Mouse (Mus musculus): ENCODE results near the gene Slc47a1. TPM values are rescaled to one million over a fixed set of nuclear protein-coding genes. Genes with fewer than 3 reads are reported as not detected.

Gene Slc47a1
- polyA plus RNA-seq, 1 experiment from 2014 or later = not detected

DNA sequence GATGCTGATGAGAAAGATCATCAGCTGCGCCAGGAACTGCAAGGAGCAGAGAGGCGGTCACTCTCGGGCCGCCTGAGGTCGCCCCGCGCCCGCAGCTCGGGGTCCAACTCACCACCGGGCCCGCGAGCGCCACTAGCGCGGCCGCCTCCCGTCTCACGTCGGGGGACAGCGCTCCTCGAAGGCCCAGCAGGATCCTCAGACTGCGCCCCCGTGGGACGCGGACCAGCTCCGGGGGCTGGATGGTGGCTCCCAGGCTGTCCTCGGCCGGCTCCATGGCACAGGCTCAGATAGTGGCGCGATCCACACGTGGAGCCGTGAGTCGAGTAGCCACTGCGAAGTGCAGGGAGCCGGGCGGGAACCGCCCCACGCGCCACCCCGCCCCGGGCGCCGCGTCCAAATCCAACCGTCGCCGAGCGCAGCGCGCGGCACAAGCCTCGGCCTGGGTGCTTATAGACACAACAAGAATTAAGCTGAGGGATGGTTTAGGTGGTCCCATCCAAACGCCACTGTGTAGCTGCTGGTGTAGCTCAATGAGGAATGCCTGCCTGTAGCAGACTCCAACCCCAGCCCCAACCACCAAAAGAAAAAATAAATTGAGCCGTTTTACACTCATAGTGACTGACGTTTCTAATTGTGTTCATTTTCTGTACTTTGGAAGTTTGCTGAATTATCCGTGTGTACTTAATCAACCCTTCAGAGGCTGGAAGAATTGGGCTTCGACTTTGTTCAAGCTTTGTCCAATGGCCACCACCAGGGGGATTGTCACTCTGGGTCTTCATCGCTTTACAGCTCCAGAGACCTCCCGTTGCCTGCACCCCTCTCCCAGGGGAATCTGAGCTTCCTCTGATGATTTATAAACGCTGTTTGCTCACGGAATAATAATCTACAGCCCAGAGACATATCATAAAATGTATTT lies 35.4 kb downstream of the Slc47a1 start, which contains the start of gene Slc47a2:
Gene Slc47a2, minus strand, starts transcription at position 356 of the 916 bp plus-strand sequence.
- DNase-seq (peak; percentile 70), ATAC-seq (ENCODE audit: low FRiP score, low TSS enrichment) (no peak)
- Histone ChIP-seq H3K4me1 (ENCODE audit: control insufficient read depth, insufficient read depth, low read length) (peaks cover 5% of the 10 kb centered on the region; the same call in 1 of the 2 replicates), H3K4me3 (replicated peaks; ENCODE audit: low read depth, low read length) (peak within 1 kb of the TSS; percentile 38), H3K27me3 (ENCODE audit: control insufficient read depth, insufficient read depth, low read length) (peaks cover 28% of the 10 kb centered on the region), H3K4me2 (ENCODE audit: low read length) (peak within 1 kb of the TSS; percentile 62), H3K27ac (replicated peaks; ENCODE audit: low read depth, low read length) (no peak within 1 kb of the TSS), H3K9ac (replicated peaks; ENCODE audit: low read length) (peak within 1 kb of the TSS; percentile 43; the same call in 1 of the 2 replicates), H3K9me3 (ENCODE audit: control insufficient read depth, low read length) (no peaks in the 10 kb centered on the region), H3K36me3 (ENCODE audit: control insufficient read depth, insufficient read depth, low read length) (no peaks in the 10 kb centered on the region)
- 4% methylated on average over 61 of the region's 61 CpGs for WGBS

DNA sequence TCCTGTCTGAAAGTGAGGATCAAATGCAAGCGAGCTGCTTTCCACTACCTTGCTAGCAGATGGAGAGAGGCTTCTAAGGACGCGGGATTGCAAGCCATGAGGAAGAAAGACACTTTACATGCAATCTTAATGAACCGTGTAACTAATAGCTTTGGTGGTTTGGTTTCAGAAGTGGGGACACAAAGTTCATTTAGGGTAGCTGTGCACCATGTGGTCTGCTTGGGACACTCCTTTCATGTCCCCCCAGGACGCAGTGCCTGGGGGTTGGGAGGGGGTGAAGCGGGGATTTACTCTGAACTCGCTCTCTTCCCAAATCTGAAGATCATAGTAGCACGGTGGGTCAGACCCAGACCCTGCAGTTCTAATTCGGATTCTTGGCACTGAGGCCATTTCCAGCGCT lies 36.2 kb downstream of the Slc47a1 start:
- H3K9ac ChIP-seq (replicated peaks; ENCODE audit: low read length) = no peak overlapping the region
- no peaks in the 10 kb centered on the region for H3K36me3 ChIP-seq (ENCODE audit: control insufficient read depth, insufficient read depth, low read length)
- no peak overlapping the region for H3K27ac ChIP-seq (replicated peaks; ENCODE audit: low read depth, low read length)
- 17% methylated on average over 10 of the region's 10 CpGs for WGBS
- no peak for ATAC-seq (ENCODE audit: low FRiP score, low TSS enrichment)
- peak overlapping the region; percentile 62 for H3K4me2 ChIP-seq (ENCODE audit: low read length)
- peak overlapping the region; percentile 38 for H3K4me3 ChIP-seq (replicated peaks; ENCODE audit: low read depth, low read length)
- H3K27me3 ChIP-seq (ENCODE audit: control insufficient read depth, insufficient read depth, low read length) = peaks cover 28% of the 10 kb centered on the region
- no peaks in the 10 kb centered on the region for H3K9me3 ChIP-seq (ENCODE audit: control insufficient read depth, low read length)
- peak; percentile 5 for DNase-seq
- H3K4me1 ChIP-seq (ENCODE audit: control insufficient read depth, insufficient read depth, low read length) = peaks cover 5% of the 10 kb centered on the region; the same call in 1 of the 2 replicates

DNA sequence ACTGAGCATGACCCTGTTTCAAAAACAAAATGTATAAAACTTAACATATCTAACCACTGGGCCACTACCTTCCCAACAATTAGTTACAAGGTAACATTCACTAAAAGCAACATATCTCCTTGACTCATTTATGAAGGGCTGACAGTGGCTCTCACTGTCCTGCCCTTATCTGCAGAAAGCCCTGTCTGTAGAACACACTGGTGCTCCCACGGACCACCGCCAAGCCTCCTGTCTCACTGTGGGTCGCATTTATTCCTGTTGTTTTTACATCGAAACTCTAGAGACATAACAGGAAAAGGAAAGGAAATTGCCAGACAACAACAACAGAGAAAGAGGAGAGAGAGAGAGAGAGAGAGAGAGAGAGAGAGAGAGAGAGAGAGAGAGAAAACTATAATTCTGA lies 36.9 kb downstream of the Slc47a1 start:
- ATAC-seq (ENCODE audit: low FRiP score, low TSS enrichment) (no peak), DNase-seq (no peak)
- H3K4me1 ChIP-seq (ENCODE audit: control insufficient read depth, insufficient read depth, low read length) = peaks cover 5% of the 10 kb centered on the region; the same call in 1 of the 2 replicates
- H3K4me2 ChIP-seq (ENCODE audit: low read length) = no peak overlapping the region
- H3K9me3 ChIP-seq (ENCODE audit: control insufficient read depth, low read length) = no peaks in the 10 kb centered on the region
- H3K36me3 ChIP-seq (ENCODE audit: control insufficient read depth, insufficient read depth, low read length) = no peaks in the 10 kb centered on the region
- 89% methylated on average over 4 of the region's 4 CpGs for WGBS
- no peak overlapping the region for H3K4me3 ChIP-seq (replicated peaks; ENCODE audit: low read depth, low read length)
- H3K9ac ChIP-seq (replicated peaks; ENCODE audit: low read length) = no peak overlapping the region
- H3K27me3 ChIP-seq (ENCODE audit: control insufficient read depth, insufficient read depth, low read length) = peaks cover 28% of the 10 kb centered on the region
- no peak overlapping the region for H3K27ac ChIP-seq (replicated peaks; ENCODE audit: low read depth, low read length)

DNA sequence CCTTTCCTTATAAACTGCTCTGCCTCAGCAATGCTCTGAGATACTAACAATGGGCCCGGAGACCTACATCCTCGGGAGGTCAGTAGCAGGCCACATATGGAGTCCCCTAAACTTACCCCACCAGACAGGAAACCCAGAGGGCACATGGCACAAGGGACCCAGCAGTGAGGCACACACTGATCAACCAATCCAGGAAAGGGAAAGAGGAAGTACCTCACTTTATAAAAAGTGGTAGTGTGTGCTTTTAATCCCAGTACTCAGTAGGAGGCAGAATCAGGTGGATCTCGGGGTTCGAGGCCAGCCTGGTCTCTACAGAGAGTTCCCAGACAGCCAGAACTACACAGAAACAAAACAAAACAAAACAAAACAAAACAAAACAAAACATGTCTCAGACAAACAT lies 37.8 kb downstream of the Slc47a1 start:
- Histone ChIP-seq H3K27me3 (ENCODE audit: control insufficient read depth, insufficient read depth, low read length) (peaks cover 28% of the 10 kb centered on the region), H3K36me3 (ENCODE audit: control insufficient read depth, insufficient read depth, low read length) (no peaks in the 10 kb centered on the region), H3K9me3 (ENCODE audit: control insufficient read depth, low read length) (no peaks in the 10 kb centered on the region; the same call in 1 of the 2 replicates), H3K4me3 (replicated peaks; ENCODE audit: low read depth, low read length) (no peak overlapping the region), H3K4me2 (ENCODE audit: low read length) (no peak overlapping the region), H3K4me1 (ENCODE audit: control insufficient read depth, insufficient read depth, low read length) (peaks cover 5% of the 10 kb centered on the region; the same call in 1 of the 2 replicates), H3K27ac (replicated peaks; ENCODE audit: low read depth, low read length) (no peak overlapping the region), H3K9ac (replicated peaks; ENCODE audit: low read length) (no peak overlapping the region)
- WGBS = 87% methylated on average over 4 of the region's 4 CpGs
- DNase-seq (no peak), ATAC-seq (ENCODE audit: low FRiP score, low TSS enrichment) (no peak)

GRCm38 (mm10) chr11:61337586-61337985 lies 40.6 kb downstream of the Slc47a1 start:
- whole genome bisulfite sequencing = 74% methylated on average over 10 of the region's 10 CpGs
- Histone ChIP-seq H3K27me3 (ENCODE audit: control insufficient read depth, insufficient read depth, low read length) (peaks cover 17% of the 10 kb centered on the region), H3K4me3 (replicated peaks; ENCODE audit: low read depth, low read length) (no peak overlapping the region), H3K36me3 (ENCODE audit: control insufficient read depth, insufficient read depth, low read length) (no peaks in the 10 kb centered on the region), H3K9ac (replicated peaks; ENCODE audit: low read length) (no peak overlapping the region), H3K4me1 (ENCODE audit: control insufficient read depth, insufficient read depth, low read length) (peaks cover 3% of the 10 kb centered on the region; the same call in 1 of the 2 replicates), H3K9me3 (ENCODE audit: control insufficient read depth, low read length) (no peaks in the 10 kb centered on the region; the same call in 1 of the 2 replicates), H3K4me2 (ENCODE audit: low read length) (no peak overlapping the region), H3K27ac (replicated peaks; ENCODE audit: low read depth, low read length) (no peak overlapping the region)
- DNase-seq = no peak
- no peak for ATAC-seq (ENCODE audit: low FRiP score, low TSS enrichment)

DNA sequence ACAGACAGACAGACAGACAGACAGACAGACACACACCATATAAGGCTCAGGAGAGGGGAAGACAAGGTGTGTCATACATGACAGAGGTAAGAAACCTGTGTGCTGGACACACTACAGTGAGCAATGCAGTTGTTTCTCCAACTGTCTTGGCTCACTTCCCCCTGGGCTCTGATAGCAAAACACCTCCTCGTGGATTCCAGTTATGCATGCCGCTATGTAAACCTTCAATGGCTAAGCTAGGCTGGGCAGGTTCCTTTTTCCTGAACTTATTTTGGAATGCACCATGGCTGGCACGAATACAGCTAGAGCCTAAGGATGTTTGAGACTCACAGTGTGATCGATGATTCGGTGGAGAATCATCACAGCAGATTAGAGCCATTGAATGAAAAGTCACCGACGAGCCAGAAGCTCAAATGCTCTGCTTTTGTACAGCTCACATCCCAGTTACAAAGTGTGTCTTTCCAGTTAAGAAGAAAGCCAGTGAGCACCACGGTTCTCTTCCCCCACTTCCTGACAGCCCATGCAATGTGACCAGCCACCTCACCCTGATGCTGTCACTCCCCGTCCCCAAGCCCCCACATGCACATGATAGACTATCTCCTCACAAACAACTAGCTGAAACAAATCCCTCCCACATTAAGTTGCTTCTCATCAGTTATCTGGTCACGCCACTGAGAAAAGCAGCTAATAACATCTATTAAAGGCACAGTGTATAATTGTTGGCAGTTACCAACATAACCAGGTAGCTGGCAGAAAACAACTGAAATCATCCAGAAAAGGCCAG lies 57.0 kb downstream of the Slc47a1 start:
- no peak for ATAC-seq (ENCODE audit: low FRiP score, low TSS enrichment)
- no peaks in the 10 kb centered on the region for H3K9me3 ChIP-seq (ENCODE audit: control insufficient read depth, low read length)
- WGBS = 66% methylated on average over 10 of the region's 10 CpGs
- no peaks in the 10 kb centered on the region for H3K4me1 ChIP-seq (ENCODE audit: control insufficient read depth, insufficient read depth, low read length)
- no peaks in the 10 kb centered on the region for H3K36me3 ChIP-seq (ENCODE audit: control insufficient read depth, insufficient read depth, low read length)
- H3K27ac ChIP-seq (replicated peaks; ENCODE audit: low read depth, low read length) = no peak overlapping the region
- no peak overlapping the region for H3K9ac ChIP-seq (replicated peaks; ENCODE audit: low read length)
- DNase-seq = no peak
- no peak overlapping the region for H3K4me2 ChIP-seq (ENCODE audit: low read length)
- H3K4me3 ChIP-seq (replicated peaks; ENCODE audit: low read depth, low read length) = no peak overlapping the region
- no peaks in the 10 kb centered on the region for H3K27me3 ChIP-seq (ENCODE audit: control insufficient read depth, insufficient read depth, low read length)

DNA sequence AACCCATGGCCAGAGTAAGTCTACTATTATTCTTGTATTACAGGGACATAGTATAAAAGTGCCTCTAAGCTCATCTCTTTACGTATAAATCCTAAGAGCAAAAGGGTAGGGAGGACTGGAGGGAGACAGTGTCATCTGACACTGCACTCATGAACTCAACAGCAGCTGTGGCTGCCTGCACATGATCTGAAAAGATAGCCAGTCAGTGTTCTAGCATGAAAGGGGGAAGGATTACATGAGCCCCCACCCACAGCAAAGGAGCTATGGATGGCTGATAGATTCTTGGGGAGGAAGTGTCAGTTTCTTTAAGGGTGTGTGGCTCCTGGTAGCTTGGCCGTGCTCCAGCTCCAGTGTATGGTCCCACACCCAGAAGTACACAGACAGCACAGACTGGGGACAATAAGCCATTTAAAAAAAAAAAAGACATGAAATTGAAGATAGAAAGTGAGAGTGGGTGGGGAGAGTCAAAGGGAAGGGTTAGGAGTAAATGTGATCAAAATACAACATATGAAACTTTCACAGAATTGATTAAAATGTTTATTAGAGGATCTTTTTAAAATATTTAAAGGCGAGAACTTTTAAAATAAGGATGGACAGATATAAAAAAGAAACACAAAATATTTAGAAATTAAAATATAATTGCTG lies 58.1 kb downstream of the Slc47a1 start:
- Histone ChIP-seq H3K9me3 (ENCODE audit: control insufficient read depth, low read length) (no peaks in the 10 kb centered on the region), H3K27ac (replicated peaks; ENCODE audit: low read depth, low read length) (no peak overlapping the region), H3K9ac (replicated peaks; ENCODE audit: low read length) (no peak overlapping the region), H3K36me3 (ENCODE audit: control insufficient read depth, insufficient read depth, low read length) (no peaks in the 10 kb centered on the region), H3K4me1 (ENCODE audit: control insufficient read depth, insufficient read depth, low read length) (no peaks in the 10 kb centered on the region), H3K4me2 (ENCODE audit: low read length) (no peak overlapping the region), H3K27me3 (ENCODE audit: control insufficient read depth, insufficient read depth, low read length) (no peaks in the 10 kb centered on the region), H3K4me3 (replicated peaks; ENCODE audit: low read depth, low read length) (no peak overlapping the region)
- DNase-seq (no peak), ATAC-seq (ENCODE audit: low FRiP score, low TSS enrichment) (no peak)
- WGBS = 78% methylated on average over 3 of the region's 3 CpGs

GRCm38 (mm10) chr11:61319233-61319922 lies 58.8 kb downstream of the Slc47a1 start:
- DNase-seq (no peak), ATAC-seq (ENCODE audit: low FRiP score, low TSS enrichment) (no peak)
- Histone ChIP-seq H3K4me3 (replicated peaks; ENCODE audit: low read depth, low read length) (no peak overlapping the region), H3K4me2 (ENCODE audit: low read length) (no peak overlapping the region), H3K27me3 (ENCODE audit: control insufficient read depth, insufficient read depth, low read length) (no peaks in the 10 kb centered on the region), H3K27ac (replicated peaks; ENCODE audit: low read depth, low read length) (no peak overlapping the region), H3K9ac (replicated peaks; ENCODE audit: low read length) (no peak overlapping the region), H3K9me3 (ENCODE audit: control insufficient read depth, low read length) (no peaks in the 10 kb centered on the region), H3K4me1 (ENCODE audit: control insufficient read depth, insufficient read depth, low read length) (no peaks in the 10 kb centered on the region), H3K36me3 (ENCODE audit: control insufficient read depth, insufficient read depth, low read length) (no peaks in the 10 kb centered on the region)
- WGBS = 63% methylated on average over 12 of the region's 12 CpGs

Measured in midbrain, embryonic 14.5 days (tissue).